Mouse (Mus musculus): ENCODE data around the gene Fam89b. TPM values are rescaled to one million over a fixed set of nuclear protein-coding genes. Genes with fewer than 3 reads are reported as not detected.

Fam89b gene
- total and polyA plus RNA-seq, 3 experiments = 29.6 to 60.2 TPM; not detected in 1

DNA sequence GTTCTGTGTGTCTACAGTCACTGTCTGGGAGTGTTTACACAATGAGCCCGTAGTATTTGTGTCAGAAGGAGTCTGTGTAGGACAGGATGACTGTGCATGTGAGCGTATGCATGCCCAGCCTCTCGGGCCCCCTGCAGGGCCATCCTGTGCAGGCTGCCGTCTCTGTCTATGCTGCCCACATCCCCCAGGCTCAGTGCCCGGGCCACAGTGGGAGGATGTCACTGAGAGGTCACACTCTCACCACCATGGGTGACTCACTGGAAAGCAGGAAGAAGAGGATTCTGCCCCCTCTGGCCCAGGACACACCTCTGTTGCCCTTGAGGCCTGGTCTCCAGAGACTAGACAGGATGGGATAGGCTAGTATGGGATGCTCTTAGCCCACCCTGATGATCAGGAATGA, 14.1 kb upstream of the Fam89b start:
- peaks cover 0 to 2% of the 10 kb centered on the region in 2 experiments; a peak in 1 of 4 replicates for H3K27me3 ChIP-seq (ENCODE audit: control insufficient read depth in 1 of 2, insufficient read depth in 2 of 2, low read length in 2 of 2)
- H3K27ac ChIP-seq (ENCODE audit: control insufficient read depth, low read depth, low read length) = no peak overlapping the region
- no peak overlapping the region for H3K4me3 ChIP-seq (ENCODE audit: control insufficient read depth in 1 of 2, insufficient read depth in 1 of 2, low read depth in 2 of 2, low read length in 2 of 2)
- no peak for TF ChIP-seq GATA1 (IDR thresholded peaks at IDR 0.05; ENCODE audit: low read depth, low read length)
- no peak for TF ChIP-seq NELFE (IDR thresholded peaks at IDR 0.05; ENCODE audit: low read depth, low read length)
- no peak for TF ChIP-seq USF1 (IDR thresholded peaks at IDR 0.05; ENCODE audit: low read depth, low read length)
- TF ChIP-seq HCFC1 (IDR thresholded peaks at IDR 0.05; ENCODE audit: low read depth, low read length) = no peak
- no peak for TF ChIP-seq TAL1 (IDR thresholded peaks at IDR 0.05; ENCODE audit: low read length)
- TF ChIP-seq MAZ (IDR thresholded peaks at IDR 0.05; ENCODE audit: low read depth, low read length) = no peak
- TF ChIP-seq RCOR1 (IDR thresholded peaks at IDR 0.05; ENCODE audit: low read depth, low read length) = no peak
- TF ChIP-seq MYC (IDR thresholded peaks at IDR 0.05; ENCODE audit: low read depth, low read length) = no peak
- no peak for TF ChIP-seq TBP (IDR thresholded peaks at IDR 0.05; ENCODE audit: low read depth, low read length)
- TF ChIP-seq USF2 (IDR thresholded peaks at IDR 0.05; ENCODE audit: borderline replicate concordance in 1 of 2, insufficient read depth in 1 of 2, low read depth in 1 of 2, low read length in 2 of 2) = no peak
- no peak for TF ChIP-seq ZMIZ1 (IDR thresholded peaks at IDR 0.05; ENCODE audit: low read depth, low read length)
- no peak for TF ChIP-seq UBTF (IDR thresholded peaks at IDR 0.05; ENCODE audit: borderline replicate concordance, insufficient read depth, low read depth, low read length)
- TF ChIP-seq KAT2A (conservative IDR thresholded peaks at IDR 0.05; ENCODE audit: low read depth, low read length) = no peak
- TF ChIP-seq E2F4 (IDR thresholded peaks at IDR 0.05; ENCODE audit: borderline replicate concordance, low read depth, low read length) = no peak
- no peaks in the 10 kb centered on the region for H3K9me3 ChIP-seq (replicated peaks; ENCODE audit: insufficient read depth, low read length)
- H3K4me1 ChIP-seq (ENCODE audit: control insufficient read depth in 1 of 2, insufficient read depth in 2 of 2, low read length in 2 of 2) = peaks cover 0 to 4% of the 10 kb centered on the region in 2 experiments; a peak in 2 of 4 replicates
- H3K9ac ChIP-seq (ENCODE audit: control insufficient read depth, low read depth, low read length, poor library complexity, severe bottlenecking) = no peak overlapping the region
- H3K79me2 ChIP-seq (ENCODE audit: control insufficient read depth, insufficient read depth, low read length, poor library complexity) = no peaks in the 10 kb centered on the region
- DNase-seq (ENCODE audit: low read depth, low spot score) = no peak
- no peaks in the 10 kb centered on the region for H3K36me3 ChIP-seq (ENCODE audit: control insufficient read depth in 1 of 2, insufficient read depth in 2 of 2, low read length in 2 of 2)

DNA sequence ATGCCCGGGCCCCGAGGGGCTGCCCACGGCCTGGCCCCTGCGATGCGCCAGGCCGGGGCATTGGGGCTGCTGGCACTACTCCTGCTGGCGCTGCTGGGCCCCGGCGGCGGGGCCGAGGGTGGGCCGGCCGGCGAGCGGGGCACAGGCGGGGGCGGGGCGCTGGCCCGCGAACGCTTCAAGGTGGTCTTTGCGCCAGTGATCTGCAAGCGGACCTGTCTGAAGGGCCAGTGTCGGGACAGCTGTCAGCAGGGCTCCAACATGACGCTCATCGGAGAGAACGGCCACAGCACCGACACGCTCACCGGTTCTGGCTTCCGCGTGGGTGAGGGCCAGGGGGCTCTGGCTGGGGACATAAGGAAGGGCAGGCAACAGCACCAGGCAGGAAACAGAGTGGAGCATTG, 12.8 kb upstream of the Fam89b start:
- no peak overlapping the region for H3K4me3 ChIP-seq (ENCODE audit: control insufficient read depth in 1 of 2, insufficient read depth in 1 of 2, low read depth in 2 of 2, low read length in 2 of 2)
- H3K9me3 ChIP-seq (replicated peaks; ENCODE audit: insufficient read depth, low read length) = no peaks in the 10 kb centered on the region
- no peak overlapping the region for H3K27ac ChIP-seq (ENCODE audit: control insufficient read depth, low read depth, low read length)
- peaks cover 0 to 2% of the 10 kb centered on the region in 2 experiments; a peak in 1 of 4 replicates for H3K27me3 ChIP-seq (ENCODE audit: control insufficient read depth in 1 of 2, insufficient read depth in 2 of 2, low read length in 2 of 2)
- no peak for DNase-seq (ENCODE audit: low read depth, low spot score)
- H3K79me2 ChIP-seq (ENCODE audit: control insufficient read depth, insufficient read depth, low read length, poor library complexity) = no peaks in the 10 kb centered on the region
- TF ChIP-seq GABPA (IDR thresholded peaks at IDR 0.05; ENCODE audit: low read depth, low read length) (no peak), JUND (IDR thresholded peaks at IDR 0.05; ENCODE audit: low read depth, low read length) (no peak), NRF1 (IDR thresholded peaks at IDR 0.05; ENCODE audit: insufficient read depth, low read depth, low read length, poor library complexity, severe bottlenecking) (no peak), CHD2 (IDR thresholded peaks at IDR 0.05; ENCODE audit: low read length) (no peak), SIN3A (IDR thresholded peaks at IDR 0.05; ENCODE audit: low read length) (no peak), MYC (IDR thresholded peaks at IDR 0.05; ENCODE audit: low read depth, low read length) (no peak), ELF1 (IDR thresholded peaks at IDR 0.05; ENCODE audit: low read depth, low read length) (no peak), POLR2AphosphoS5 (IDR thresholded peaks at IDR 0.05; ENCODE audit: borderline replicate concordance, low read depth, low read length) (no peak), USF1 (IDR thresholded peaks at IDR 0.05; ENCODE audit: low read depth, low read length) (no peak), MAZ (IDR thresholded peaks at IDR 0.05; ENCODE audit: low read depth, low read length) (no peak), BHLHE40 (IDR thresholded peaks at IDR 0.05; ENCODE audit: borderline replicate concordance, low read depth, low read length) (no peak), RCOR1 (IDR thresholded peaks at IDR 0.05; ENCODE audit: low read depth, low read length) (no peak), NELFE (IDR thresholded peaks at IDR 0.05; ENCODE audit: low read depth, low read length) (no peak), ZNF384 (IDR thresholded peaks at IDR 0.05; ENCODE audit: low read depth, low read length) (no peak), MAFK (IDR thresholded peaks at IDR 0.05; ENCODE audit: borderline replicate concordance, low read depth, low read length) (no peak), SMC3 (IDR thresholded peaks at IDR 0.05; ENCODE audit: low read depth, low read length) (no peak), POLR2AphosphoS2 (IDR thresholded peaks at IDR 0.05; ENCODE audit: low read length) (no peak), ZKSCAN1 (IDR thresholded peaks at IDR 0.05; ENCODE audit: low read depth, low read length) (no peak), KAT2A (conservative IDR thresholded peaks at IDR 0.05; ENCODE audit: low read depth, low read length) (no peak)
- H3K9ac ChIP-seq (ENCODE audit: control insufficient read depth, low read depth, low read length, poor library complexity, severe bottlenecking) = no peak overlapping the region
- H3K4me1 ChIP-seq (ENCODE audit: control insufficient read depth in 1 of 2, insufficient read depth in 2 of 2, low read length in 2 of 2) = peaks cover 0 to 4% of the 10 kb centered on the region in 2 experiments; a peak in 2 of 4 replicates
- no peaks in the 10 kb centered on the region for H3K36me3 ChIP-seq (ENCODE audit: control insufficient read depth in 1 of 2, insufficient read depth in 2 of 2, low read length in 2 of 2)
